ENCODE assay signal across 13 mouse cellular contexts in genomic region chr9:119469691-119470353, GRCm38 (mm10). TPM values are rescaled to one million over a fixed set of nuclear protein-coding genes. Genes with fewer than 3 reads are reported as not detected.
DNase-seq lines count a peak whose midpoint lies in the region; ATAC-seq and TF ChIP-seq lines count a peak whose summit lies in the region.
"Had no signal": no experiment of that assay in that cellular context is flagged by ENCODE, and none has a peak within 500 bp of the region (broad histone marks: within the 10 kb centered on the region; RNA-seq: fewer than 3 reads in every experiment).

No protein-coding gene starts in this region.

- no peaks in the 10 kb centered on the region for H3K9me3 ChIP-seq in forebrain, embryonic 13.5 days (replicated peaks)
- H3K9me3 ChIP-seq in forebrain, embryonic 11.5 days (ENCODE audit: control insufficient read depth, low read length), result no peaks in the 10 kb centered on the region
- H3K9me3 ChIP-seq in heart, embryonic 11.5 days (replicated peaks; ENCODE audit: control insufficient read depth, low read length), result no peaks in the 10 kb centered on the region
- H3K9me3 ChIP-seq in liver, embryonic 11.5 days (ENCODE audit: control insufficient read depth, low read length), result no peaks in the 10 kb centered on the region

- TF ChIP-seq POLR2A in cerebellum, adult 2 months (IDR thresholded peaks at IDR 0.05; ENCODE audit: borderline replicate concordance, insufficient read depth, low read length), result no peak

- no peaks in the 10 kb centered on the region for H3K4me1 ChIP-seq in forebrain, embryonic 13.5 days
- no peaks in the 10 kb centered on the region for H3K4me1 ChIP-seq in forebrain, embryonic 11.5 days (replicated peaks; ENCODE audit: control insufficient read depth, insufficient read depth, low read length)
- H3K4me1 ChIP-seq in heart, embryonic 11.5 days (ENCODE audit: control insufficient read depth, insufficient read depth, low read length), result peaks cover 65% of the 10 kb centered on the region
- peaks cover 12% of the 10 kb centered on the region for H3K4me1 ChIP-seq in liver, embryonic 11.5 days (replicated peaks; ENCODE audit: control insufficient read depth, insufficient read depth, low read length)
- no peaks in the 10 kb centered on the region for H3K4me1 ChIP-seq in cerebellum, adult 2 months (ENCODE audit: control insufficient read depth, insufficient read depth, low read length)

- H3K27me3 ChIP-seq in forebrain, embryonic 13.5 days, result no peaks in the 10 kb centered on the region
- H3K27me3 ChIP-seq in forebrain, embryonic 11.5 days (ENCODE audit: control insufficient read depth, insufficient read depth, low read length), result no peaks in the 10 kb centered on the region
- no peaks in the 10 kb centered on the region for H3K27me3 ChIP-seq in heart, embryonic 11.5 days (ENCODE audit: control insufficient read depth, insufficient read depth, low read length)
- no peaks in the 10 kb centered on the region for H3K27me3 ChIP-seq in liver, embryonic 11.5 days (replicated peaks; ENCODE audit: control insufficient read depth, insufficient read depth, low read length)
- H3K27me3 ChIP-seq in cerebellum, adult 2 months (ENCODE audit: control insufficient read depth, insufficient read depth, low read length), result no peaks in the 10 kb centered on the region

- ATAC-seq in forebrain, embryonic 13.5 days, result 0 out of 2 replicates have a peak, but pooled peaks have one; percentile 30
- no peak for ATAC-seq in forebrain, embryonic 11.5 days (replicated peaks; ENCODE audit: low FRiP score)
- ATAC-seq in heart, embryonic 11.5 days (replicated peaks; ENCODE audit: insufficient number of reproducible peaks, low FRiP score, low TSS enrichment), result peak; percentile 94
- peak; percentile 93 for ATAC-seq in liver, embryonic 11.5 days (replicated peaks; ENCODE audit: low FRiP score)
- ATAC-seq: hindbrain, postnatal 0 days had no signal

- H3K4me2 ChIP-seq in forebrain, embryonic 13.5 days, result no peak overlapping the region
- H3K4me2 ChIP-seq in forebrain, embryonic 11.5 days (ENCODE audit: low read depth, low read length, severe bottlenecking), result no peak overlapping the region
- H3K4me2 ChIP-seq in heart, embryonic 11.5 days, result 0 out of 2 replicates have a peak overlapping the region, but pooled peaks have one; percentile 1
- no peak overlapping the region for H3K4me2 ChIP-seq in liver, embryonic 11.5 days

- no peak for DNase-seq in forebrain, embryonic 11.5 days (ENCODE audit: low spot score)
- no peak for DNase-seq in liver, embryonic 11.5 days (ENCODE audit: low spot score)
- DNase-seq in spleen, postnatal 4 days (ENCODE audit: low spot score in 2 of 2), result peak; percentile 66 to 75
- no peak for DNase-seq in layer of hippocampus, postnatal 14 days (ENCODE audit: low spot score in 2 of 2)
- DNase-seq in cerebellum, adult 2 months, result no peak
- no peak for DNase-seq in left cerebral cortex, adult 9 months (ENCODE audit: low spot score in 2 of 2)
- DNase-seq: cerebellum, postnatal 25 days; kidney, postnatal 36 days; left cerebral cortex, postnatal 4 days had no signal

- WGBS in forebrain, embryonic 13.5 days, result 86% methylated on average over 7 of the region's 8 CpGs
- 81% methylated on average over 8 of the region's 8 CpGs for WGBS in forebrain, embryonic 11.5 days
- 30% methylated on average over 8 of the region's 8 CpGs for WGBS in heart, embryonic 11.5 days (ENCODE audit: insufficient replicate concordance)
- WGBS in liver, embryonic 11.5 days, result 57% methylated on average over 8 of the region's 8 CpGs
- 65% methylated on average over 8 of the region's 8 CpGs for WGBS in cerebellum, adult 2 months

- H3K36me3 ChIP-seq in forebrain, embryonic 13.5 days (ENCODE audit: poor library complexity, severe bottlenecking), result peaks cover 52% of the 10 kb centered on the region
- H3K36me3 ChIP-seq in forebrain, embryonic 11.5 days (ENCODE audit: control insufficient read depth, insufficient read depth, low read length), result no peaks in the 10 kb centered on the region; the same call in 1 of the 2 replicates
- peaks cover 7% of the 10 kb centered on the region for H3K36me3 ChIP-seq in heart, embryonic 11.5 days (ENCODE audit: control insufficient read depth, insufficient read depth, low read length)
- H3K36me3 ChIP-seq in liver, embryonic 11.5 days (ENCODE audit: control insufficient read depth, insufficient read depth, low read length), result peaks cover 10% of the 10 kb centered on the region

- TF ChIP-seq CTCF in cerebellum, adult 2 months (IDR thresholded peaks at IDR 0.05; ENCODE audit: borderline replicate concordance, insufficient read depth, low read depth, low read length), result no peak

- H3K4me3 ChIP-seq in forebrain, embryonic 13.5 days, result no peak overlapping the region
- no peak overlapping the region for H3K4me3 ChIP-seq in forebrain, embryonic 11.5 days (ENCODE audit: low read depth, low read length)
- no peak overlapping the region for H3K4me3 ChIP-seq in heart, embryonic 11.5 days (ENCODE audit: low read depth, low read length)
- H3K4me3 ChIP-seq in liver, embryonic 11.5 days (ENCODE audit: low read depth, low read length), result no peak overlapping the region
- H3K4me3 ChIP-seq in cerebellum, adult 2 months (replicated peaks; ENCODE audit: insufficient read depth, low read depth, low read length), result no peak overlapping the region
- H3K4me3 ChIP-seq: erythroblast, embryonic 14.5 days had no signal

- no peak overlapping the region for H3K9ac ChIP-seq in forebrain, embryonic 13.5 days
- no peak overlapping the region for H3K9ac ChIP-seq in forebrain, embryonic 11.5 days (ENCODE audit: low read length)
- no peak overlapping the region; the same call in 1 of the 2 replicates for H3K9ac ChIP-seq in heart, embryonic 11.5 days (ENCODE audit: low read depth, low read length)
- H3K9ac ChIP-seq in liver, embryonic 11.5 days (ENCODE audit: low read depth, low read length), result no peak overlapping the region

- H3K27ac ChIP-seq in forebrain, embryonic 13.5 days, result no peak overlapping the region
- no peak overlapping the region for H3K27ac ChIP-seq in forebrain, embryonic 11.5 days (ENCODE audit: low read depth, low read length)
- peak overlapping the region; percentile 80 for H3K27ac ChIP-seq in heart, embryonic 11.5 days (ENCODE audit: low read depth, low read length)
- H3K27ac ChIP-seq in liver, embryonic 11.5 days (ENCODE audit: low read depth, low read length), result no peak overlapping the region
- no peak overlapping the region for H3K27ac ChIP-seq in cerebellum, adult 2 months (ENCODE audit: insufficient read depth, low read length)
- H3K27ac ChIP-seq: hindbrain, postnatal 0 days had no signal

RNA-seq across cellular contexts. Expression of gene Exog, which starts 25.1 kb away (rescaled TPM):
- polyA plus RNA-seq in forebrain, embryonic 13.5 days (2015; fragmentation: Nextera tagmentation; extraction: Ambion mirVana), result 46.3 and 52.6 TPM in 2 replicates
- polyA plus RNA-seq in forebrain, embryonic 11.5 days (2014; fragmentation: Nextera tagmentation; extraction: Ambion mirVana), result 44.0 and 47.0 TPM in 2 replicates
- polyA plus RNA-seq in heart, embryonic 11.5 days (2014; fragmentation: Nextera tagmentation; extraction: Ambion mirVana), result 19.4 and 20.2 TPM in 2 replicates
- polyA plus RNA-seq in liver, embryonic 11.5 days (2014; fragmentation: Nextera tagmentation; extraction: Ambion mirVana), result 18.7 and 22.5 TPM in 2 replicates
- total RNA-seq in layer of hippocampus, postnatal 14 days (2021), result 10 to 100 TPM; 22.2 to 23.1 TPM
- 13.0 and 14.1 TPM in 2 replicates for polyA plus RNA-seq in cerebellum, adult 2 months (2012; rRNA removed)

Comparison
In these comparisons a context has a peak if more than half of its experiments do, and no peak if none do; other contexts are left out.
1. DNase-seq: peak in spleen, postnatal 4 days (2 of 2); none in forebrain, embryonic 11.5 days (single experiment), liver, embryonic 11.5 days (single experiment), layer of hippocampus, postnatal 14 days (0 of 2), cerebellum, adult 2 months (0 of 2) and left cerebral cortex, adult 9 months (0 of 2).